Mouse (Mus musculus) megakaryocyte, embryonic 14.5 days (primary cell): Measurements from ENCODE around the gene Frem1. TPM values are rescaled to one million over a fixed set of nuclear protein-coding genes. Genes with fewer than 3 reads are reported as not detected.

Experiments used
- H3K27me3 ChIP-seq: replicated peaks from 2 replicates; pipeline ENCODE3; 2012; ENCODE audit warnings: inconsistent platforms
- H3K36me3 ChIP-seq: replicated peaks from 2 replicates; pipeline ENCODE3; 2012; ENCODE audit warnings: low read length, inconsistent platforms, mixed read lengths
- H3K4me1 ChIP-seq: 2 replicates; pipeline ENCODE4 v1.6.1; 2012; ENCODE audit warnings: inconsistent platforms
- H3K4me3 ChIP-seq: replicated peaks from 2 replicates; pipeline ENCODE3; 2012; ENCODE audit warnings: moderate library complexity, mild to moderate bottlenecking, inconsistent platforms
- H3K9me3 ChIP-seq: 2 replicates; pipeline ENCODE4 v1.6.1; 2012; ENCODE audit warnings: inconsistent platforms
- FLI1 ChIP-seq: IDR thresholded peaks from 2 replicates; pipeline ENCODE4 v1.6.1; 2012; ENCODE audit warnings: low read length, inconsistent platforms, mixed read lengths
- GATA1 ChIP-seq: IDR thresholded peaks from 3 replicates; pipeline ENCODE4 v1.6.1; 2012; ENCODE audit warnings: mixed read lengths, low read length, inconsistent platforms, borderline replicate concordance
- polyA plus RNA-seq: library from polyadenylated mRNA; stranded (reverse); fragments of >175 nt; gene quantifications from 2 replicates; pipeline ENCODE4 v1.2.3, GENCODE M21; 2012; ENCODE audit warnings: low replicate concordance; ENCODE audit not compliant: insufficient read depth

The Frem1 gene
- polyA plus RNA-seq, 1 experiment: not detected

GRCm38 (mm10) chr4:82940680-82941079 is 111.5 kb downstream of the Frem1 start:
- no peaks in the 10 kb centered on the region for H3K4me1 ChIP-seq
- H3K27me3 ChIP-seq: no peaks in the 10 kb centered on the region
- no peaks in the 10 kb centered on the region for H3K36me3 ChIP-seq
- H3K4me3 ChIP-seq: no peak overlapping the region
- TF ChIP-seq FLI1: no peak
- no peak for TF ChIP-seq GATA1
- no peaks in the 10 kb centered on the region for H3K9me3 ChIP-seq

GRCm38 (mm10) chr4:82940248-82940647 is 111.9 kb downstream of the Frem1 start:
- Histone ChIP-seq H3K36me3 (no peaks in the 10 kb centered on the region), H3K4me1 (no peaks in the 10 kb centered on the region), H3K9me3 (no peaks in the 10 kb centered on the region), H3K27me3 (no peaks in the 10 kb centered on the region), H3K4me3 (no peak overlapping the region)
- TF ChIP-seq GATA1 (no peak), FLI1 (no peak)

GRCm38 (mm10) chr4:82934308-82934707 is 117.8 kb downstream of the Frem1 start:
- Histone ChIP-seq H3K36me3 (no peaks in the 10 kb centered on the region), H3K4me1 (peaks cover 4% of the 10 kb centered on the region; the same call in 1 of the 2 replicates)
- TF ChIP-seq FLI1: no peak
- TF ChIP-seq GATA1: no peak

GRCm38 (mm10) chr4:82933698-82934210 is 118.4 kb downstream of the Frem1 start:
- Histone ChIP-seq H3K4me3 (peak overlapping the region; percentile 90), H3K4me1 (peaks cover 4% of the 10 kb centered on the region; the same call in 1 of the 2 replicates), H3K36me3 (no peaks in the 10 kb centered on the region), H3K27me3 (peaks cover 2% of the 10 kb centered on the region), H3K9me3 (no peaks in the 10 kb centered on the region)
- no peak for TF ChIP-seq GATA1
- no peak for TF ChIP-seq FLI1

More at GRCm38 (mm10) chr4:82934308-82934707, 117.8 kb downstream of the Frem1 start:
- Histone ChIP-seq H3K9me3 (no peaks in the 10 kb centered on the region), H3K4me3 (peak overlapping the region; percentile 90), H3K27me3 (peaks cover 2% of the 10 kb centered on the region)

- H3K27me3 ChIP-seq: peaks cover 4% of the 10 kb centered on the region
- H3K4me1 ChIP-seq: peaks cover 4% of the 10 kb centered on the region; the same call in 1 of the 2 replicates
- H3K9me3 ChIP-seq: no peaks in the 10 kb centered on the region
- H3K36me3 ChIP-seq: no peaks in the 10 kb centered on the region
- TF ChIP-seq FLI1 (no peak), GATA1 (no peak)
- no peak overlapping the region for H3K4me3 ChIP-seq
Observed at GRCm38 (mm10) chr4:82930079-82930478, 122.1 kb downstream of the Frem1 start.

GRCm38 (mm10) chr4:82921962-82922361 is 130.2 kb downstream of the Frem1 start:
- H3K4me1 ChIP-seq: no peaks in the 10 kb centered on the region
- TF ChIP-seq FLI1 (no peak), GATA1 (no peak)
- H3K27me3 ChIP-seq: peaks cover 5% of the 10 kb centered on the region
- H3K36me3 ChIP-seq: no peaks in the 10 kb centered on the region
- H3K4me3 ChIP-seq: no peak overlapping the region
- no peaks in the 10 kb centered on the region for H3K9me3 ChIP-seq

- Histone ChIP-seq H3K36me3 (no peaks in the 10 kb centered on the region), H3K4me3 (no peak overlapping the region), H3K27me3 (peaks cover 3% of the 10 kb centered on the region), H3K9me3 (no peaks in the 10 kb centered on the region), H3K4me1 (no peaks in the 10 kb centered on the region)
- TF ChIP-seq FLI1: no peak
- no peak for TF ChIP-seq GATA1
Observed at GRCm38 (mm10) chr4:82918625-82919024, 133.5 kb downstream of the Frem1 start.

GRCm38 (mm10) chr4:82916678-82917050 is 135.5 kb downstream of the Frem1 start:
- Histone ChIP-seq H3K4me1 (no peaks in the 10 kb centered on the region), H3K9me3 (no peaks in the 10 kb centered on the region), H3K4me3 (no peak overlapping the region), H3K27me3 (peaks cover 3% of the 10 kb centered on the region), H3K36me3 (no peaks in the 10 kb centered on the region)
- TF ChIP-seq GATA1 (no peak), FLI1 (no peak)

- Histone ChIP-seq H3K27me3 (peaks cover 3% of the 10 kb centered on the region), H3K36me3 (no peaks in the 10 kb centered on the region), H3K9me3 (no peaks in the 10 kb centered on the region), H3K4me1 (no peaks in the 10 kb centered on the region), H3K4me3 (no peak overlapping the region)
- TF ChIP-seq FLI1 (no peak), GATA1 (no peak)
Observed at GRCm38 (mm10) chr4:82916003-82916677, 136.0 kb downstream of the Frem1 start.

GRCm38 (mm10) chr4:82915576-82915975 is 136.6 kb downstream of the Frem1 start:
- Histone ChIP-seq H3K4me1 (no peaks in the 10 kb centered on the region), H3K36me3 (no peaks in the 10 kb centered on the region), H3K4me3 (no peak overlapping the region), H3K9me3 (no peaks in the 10 kb centered on the region), H3K27me3 (peaks cover 3% of the 10 kb centered on the region)
- TF ChIP-seq FLI1 (no peak), GATA1 (no peak)

GRCm38 (mm10) chr4:82914601-82915143 is 137.5 kb downstream of the Frem1 start:
- no peaks in the 10 kb centered on the region for H3K36me3 ChIP-seq
- no peaks in the 10 kb centered on the region for H3K9me3 ChIP-seq
- no peak overlapping the region for H3K4me3 ChIP-seq
- H3K4me1 ChIP-seq: no peaks in the 10 kb centered on the region
- TF ChIP-seq FLI1 (no peak), GATA1 (no peak)
- peaks cover 3% of the 10 kb centered on the region for H3K27me3 ChIP-seq
